Mouse (Mus musculus) ES-E14 (cell line): Measurements from ENCODE around the gene Stpg1. TPM values are rescaled to one million over a fixed set of nuclear protein-coding genes. Genes with fewer than 3 reads are reported as not detected.
A peak's percentile ranks its signal among the peaks of the same experiment; 100 is the strongest.

Experiments
- DNase-seq: peaks from one replicate; pipeline ENCODE4 v3.0.0-alpha.2; 2013; ENCODE audit warnings: low read depth, low spot score
- H3K27ac ChIP-seq: 2 replicates; pipeline ENCODE4 v1.5.1; 2012; ENCODE audit warnings: low read depth, mild to moderate bottlenecking, low read length, moderate library complexity, mixed read lengths; ENCODE audit not compliant: poor library complexity, insufficient read depth, severe bottlenecking
- H3K36me3 ChIP-seq: 2 replicates; pipeline ENCODE4 v1.6.1; 2012; ENCODE audit warnings: mild to moderate bottlenecking, low read length, moderate library complexity, mixed read lengths; ENCODE audit not compliant: control insufficient read depth, poor library complexity, insufficient read depth, severe bottlenecking
- H3K4me1 ChIP-seq, 2 experiments: fragments of 150-350 bp in 1 of 2; sonication (generic) in 1 of 2; 2 replicates each; pipeline ENCODE4 v1.6.1; 2012; ENCODE audit warnings: low read length in 2 of 2, mild to moderate bottlenecking in 1 of 2, mixed read lengths in 1 of 2; ENCODE audit not compliant: control insufficient read depth in 2 of 2, insufficient read depth in 2 of 2, poor library complexity in 1 of 2
- H3K4me3 ChIP-seq, 2 experiments: fragments of 150-350 bp in 1 of 2; sonication (generic) in 1 of 2; 2 replicates each; pipeline ENCODE4 v1.5.1; 2012; ENCODE audit warnings: low read length in 2 of 2, low read depth in 1 of 2, mild to moderate bottlenecking in 1 of 2, mixed read lengths in 1 of 2; ENCODE audit not compliant: insufficient read depth in 1 of 2, poor library complexity in 1 of 2, severe bottlenecking in 1 of 2
- H3K9ac ChIP-seq: 2 replicates; pipeline ENCODE4 v1.6.1; 2012; ENCODE audit warnings: low read depth, mild to moderate bottlenecking, low read length, mixed read lengths; ENCODE audit not compliant: poor library complexity, insufficient read depth, severe bottlenecking
- H3K9me3 ChIP-seq: fragments of 150-350 bp; sonication (generic); 2 replicates; pipeline ENCODE4 v1.6.1; 2012; ENCODE audit warnings: low read depth, mild to moderate bottlenecking, low read length; ENCODE audit not compliant: control insufficient read depth, insufficient read depth
- CHD2 ChIP-seq: IDR thresholded peaks from 2 replicates; pipeline ENCODE4 v1.6.1; 2014; ENCODE audit warnings: mild to moderate bottlenecking, low read depth, low read length, inconsistent platforms
- HCFC1 ChIP-seq: IDR thresholded peaks from 2 replicates; pipeline ENCODE4 v1.6.1; 2012; ENCODE audit warnings: low read length, inconsistent platforms, borderline replicate concordance; ENCODE audit not compliant: insufficient read depth
- MAFK ChIP-seq: IDR thresholded peaks from 2 replicates; pipeline ENCODE4 v1.6.1; 2014; ENCODE audit warnings: mild to moderate bottlenecking, low read depth, low read length, inconsistent platforms; ENCODE audit not compliant: insufficient read depth
- ZC3H11A ChIP-seq: IDR thresholded peaks from 2 replicates; pipeline ENCODE4 v1.6.1; 2012; ENCODE audit warnings: low read depth, mild to moderate bottlenecking, inconsistent platforms, low read length, borderline replicate concordance
- ZNF384 ChIP-seq: IDR thresholded peaks from 2 replicates; pipeline ENCODE4 v1.6.1; 2012; ENCODE audit warnings: low read depth, low read length, inconsistent platforms
- in situ Hi-C, 2 experiments: fragments of 600-800 bp; cut with MboI; formaldehyde crosslinking; loops; one replicate each; pipeline ENCODE4 v1.15.1; 2025; ENCODE audit warnings: low sequenced_read_pairs in 2 of 2, inconsistent platforms in 1 of 2; ENCODE audit not compliant: unreplicated experiment in 2 of 2
- total RNA-seq: library from RNA; depleted of rRNA; stranded (reverse); fragments of 300-350 nt; gene quantifications from 2 replicates; pipeline ENCODE4 v1.2.3, GENCODE M21; 2012; rRNA removed

Gene Stpg1
- total RNA-seq: 0.09 and 0.26 TPM in 2 replicates

- peak within 1 kb of the TSS; percentile 89 to 95 for H3K4me3 ChIP-seq
- H3K27ac ChIP-seq: no peak within 1 kb of the TSS
- no peaks in the 10 kb centered on the region for H3K9me3 ChIP-seq
- no peaks in the 10 kb centered on the region for H3K36me3 ChIP-seq
- peaks cover 3 to 8% of the 10 kb centered on the region in 2 experiments; a peak in 1 of 4 replicates for H3K4me1 ChIP-seq
- H3K9ac ChIP-seq: peak within 1 kb of the TSS; percentile 76
- in situ Hi-C loops: no loop called here
- DNase-seq: peak; percentile 95
- TF ChIP-seq HCFC1 (no peak; the same call in 1 of the 2 replicates), ZNF384 (no peak), CHD2 (peak; percentile 78), MAFK (no peak)
Observed at GRCm38 (mm10) chr4:135494521-135495396, at the start of gene Stpg1, which contains the start of gene Nipal3. Gene Stpg1 (plus strand): TSS chr4:135494790. Gene Nipal3 (minus strand): TSS chr4:135495038.

- DNase-seq: no peak
- in situ Hi-C loops: no loop called here
- Histone ChIP-seq H3K27ac (no peak overlapping the region), H3K36me3 (peaks cover 2% of the 10 kb centered on the region; the same call in 1 of the 2 replicates), H3K9me3 (no peaks in the 10 kb centered on the region), H3K4me1 (peaks cover 0 to 3% of the 10 kb centered on the region in 2 experiments; a peak in 1 of 4 replicates), H3K9ac (0 out of 2 replicates have a peak overlapping the region, but pooled peaks have one; percentile 1), H3K4me3 (no peak overlapping the region)
- TF ChIP-seq CHD2 (no peak), MAFK (no peak), ZC3H11A (no peak), ZNF384 (no peak), HCFC1 (no peak)
Observed at GRCm38 (mm10) chr4:135451360-135452015, 43.1 kb upstream of the Stpg1 start.

- Histone ChIP-seq H3K4me1 (peaks cover 0 to 3% of the 10 kb centered on the region in 2 experiments; a peak in 1 of 4 replicates), H3K9ac (no peak overlapping the region), H3K27ac (no peak overlapping the region), H3K36me3 (peaks cover 2% of the 10 kb centered on the region; the same call in 1 of the 2 replicates), H3K4me3 (no peak overlapping the region), H3K9me3 (no peaks in the 10 kb centered on the region)
- no peak for TF ChIP-seq MAFK
- TF ChIP-seq ZNF384: no peak
- no peak for TF ChIP-seq ZC3H11A
- no peak for TF ChIP-seq CHD2
- no peak for TF ChIP-seq HCFC1
- DNase-seq: no peak
- in situ Hi-C loops: no loop called here
Observed at GRCm38 (mm10) chr4:135453164-135453563, 41.4 kb upstream of the Stpg1 start.

GRCm38 (mm10) chr4:135453572-135453971 lies 41.0 kb upstream of the Stpg1 start:
- in situ Hi-C loops: no loop called here
- H3K4me1 ChIP-seq: peaks cover 0 to 3% of the 10 kb centered on the region in 2 experiments; a peak in 1 of 4 replicates
- no peak for DNase-seq
- peaks cover 2% of the 10 kb centered on the region; the same call in 1 of the 2 replicates for H3K36me3 ChIP-seq
- no peak overlapping the region for H3K9ac ChIP-seq
- H3K27ac ChIP-seq: no peak overlapping the region
- H3K4me3 ChIP-seq: no peak overlapping the region
- H3K9me3 ChIP-seq: no peaks in the 10 kb centered on the region
- TF ChIP-seq HCFC1 (no peak), ZNF384 (no peak), ZC3H11A (no peak), CHD2 (no peak), MAFK (no peak)
